Mouse (Mus musculus): ENCODE results near the gene Etfb. TPM values are rescaled to one million over a fixed set of nuclear protein-coding genes. Genes with fewer than 3 reads are reported as not detected.
A peak's percentile ranks its signal among the peaks of the same experiment; 100 is the strongest.

Gene Etfb
- polyA plus RNA-seq, 1 experiment from 2014 or later = 206 TPM

DNA sequence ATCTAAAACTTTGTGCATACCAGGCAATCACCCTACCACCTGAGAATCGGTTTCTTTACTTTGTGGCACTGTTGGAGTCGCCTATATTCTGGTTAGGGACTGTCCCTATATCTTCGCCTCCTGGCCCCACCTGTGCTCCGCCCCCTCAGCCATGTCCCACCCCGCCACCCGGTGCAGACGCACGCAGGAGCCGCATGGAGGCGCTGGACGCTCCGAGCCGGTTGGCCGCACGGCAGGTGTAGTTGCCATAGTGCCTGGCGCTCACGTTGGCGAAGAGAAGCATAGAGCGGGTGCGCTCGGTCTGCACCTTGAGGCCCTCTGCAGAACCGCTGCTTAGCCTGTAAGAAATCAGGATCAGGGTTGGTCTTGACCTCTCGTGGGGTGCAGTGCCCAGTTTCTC, 31.8 kb downstream of the Etfb start:
- Histone ChIP-seq H3K9me3 (ENCODE audit: control insufficient read depth, low read length) (no peaks in the 10 kb centered on the region), H3K4me1 (replicated peaks; ENCODE audit: control insufficient read depth, insufficient read depth, low read length) (no peaks in the 10 kb centered on the region), H3K27ac (ENCODE audit: low read depth, low read length) (no peak overlapping the region), H3K9ac (ENCODE audit: low read depth, low read length) (no peak overlapping the region), H3K4me2 (replicated peaks; ENCODE audit: low read depth, low read length) (no peak overlapping the region), H3K4me3 (ENCODE audit: low read depth, low read length) (no peak overlapping the region), H3K36me3 (ENCODE audit: control insufficient read depth, insufficient read depth, low read length) (0 out of 2 replicates have a peak, but pooled peaks cover 2% of the 10 kb centered on the region), H3K27me3 (ENCODE audit: control insufficient read depth, insufficient read depth, low read length) (peaks cover 24% of the 10 kb centered on the region)
- DNase-seq (ENCODE audit: low spot score) (peak; percentile 14), ATAC-seq (ENCODE audit: low FRiP score) (no peak)
- WGBS = 9% methylated on average over 23 of the region's 23 CpGs

DNA sequence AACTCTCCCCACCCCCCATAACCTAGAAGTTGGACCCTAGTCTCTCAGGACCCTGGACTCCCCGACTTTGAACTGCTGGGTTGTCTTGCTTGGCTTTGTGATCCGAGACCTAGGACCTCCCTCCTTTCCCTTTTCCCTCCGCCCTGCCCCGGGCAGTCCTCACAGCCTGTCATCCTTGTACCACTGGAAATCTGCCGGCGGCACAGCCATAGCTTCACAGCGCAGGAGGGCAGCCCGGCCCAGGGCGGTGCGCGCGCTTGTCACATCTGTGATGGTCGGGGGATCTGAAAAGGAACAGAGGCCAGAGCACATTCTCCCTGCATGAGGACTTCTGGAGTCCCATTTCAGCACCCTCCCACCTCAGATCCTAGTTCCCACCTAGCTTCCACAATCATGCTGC, 32.5 kb downstream of the Etfb start:
- ATAC-seq (ENCODE audit: low FRiP score) (0 out of 2 replicates have a peak, but pooled peaks have one; percentile 23), DNase-seq (ENCODE audit: low spot score) (peak; percentile 33)
- 11% methylated on average over 5 of the region's 13 CpGs for WGBS
- H3K4me1 ChIP-seq (replicated peaks; ENCODE audit: control insufficient read depth, insufficient read depth, low read length) = no peaks in the 10 kb centered on the region
- H3K4me2 ChIP-seq (replicated peaks; ENCODE audit: low read depth, low read length) = no peak overlapping the region; the same call in 1 of the 2 replicates
- H3K9me3 ChIP-seq (ENCODE audit: control insufficient read depth, low read length) = no peaks in the 10 kb centered on the region
- H3K9ac ChIP-seq (ENCODE audit: low read depth, low read length) = no peak overlapping the region
- peaks cover 24% of the 10 kb centered on the region for H3K27me3 ChIP-seq (ENCODE audit: control insufficient read depth, insufficient read depth, low read length)
- 0 out of 2 replicates have a peak, but pooled peaks cover 2% of the 10 kb centered on the region for H3K36me3 ChIP-seq (ENCODE audit: control insufficient read depth, insufficient read depth, low read length)
- H3K27ac ChIP-seq (ENCODE audit: low read depth, low read length) = no peak overlapping the region
- H3K4me3 ChIP-seq (ENCODE audit: low read depth, low read length) = no peak overlapping the region

DNA sequence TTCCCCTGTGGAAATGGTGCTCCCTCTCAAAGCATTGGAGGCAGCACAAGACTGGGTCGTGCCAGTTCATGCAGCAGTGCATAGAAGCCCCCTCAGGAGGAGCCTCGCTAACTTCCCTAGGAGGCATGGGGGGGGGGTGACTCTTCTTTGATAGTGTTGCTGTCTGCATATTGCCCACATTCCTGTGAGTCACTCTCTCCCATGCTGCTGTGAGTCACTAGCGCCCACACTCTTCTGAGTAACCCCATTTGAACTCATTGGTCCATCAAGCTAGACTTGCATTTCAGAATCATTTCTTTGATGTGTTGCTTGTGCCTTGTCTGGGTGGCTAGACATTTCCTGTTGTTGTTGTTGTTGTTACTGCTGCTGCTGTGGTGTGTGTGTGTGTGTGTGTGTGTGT, 37.3 kb downstream of the Etfb start:
- DNase-seq (ENCODE audit: low spot score) = no peak
- Histone ChIP-seq H3K27me3 (ENCODE audit: control insufficient read depth, insufficient read depth, low read length) (peaks cover 14% of the 10 kb centered on the region), H3K4me1 (replicated peaks; ENCODE audit: control insufficient read depth, insufficient read depth, low read length) (no peaks in the 10 kb centered on the region), H3K4me3 (ENCODE audit: low read depth, low read length) (no peak overlapping the region), H3K9me3 (ENCODE audit: control insufficient read depth, low read length) (no peaks in the 10 kb centered on the region), H3K27ac (ENCODE audit: low read depth, low read length) (no peak overlapping the region), H3K4me2 (replicated peaks; ENCODE audit: low read depth, low read length) (no peak overlapping the region), H3K9ac (ENCODE audit: low read depth, low read length) (no peak overlapping the region), H3K36me3 (ENCODE audit: control insufficient read depth, insufficient read depth, low read length) (0 out of 2 replicates have a peak, but pooled peaks cover 2% of the 10 kb centered on the region)
- ATAC-seq (ENCODE audit: low FRiP score) = no peak
- WGBS = 72% methylated on average over 3 of the region's 3 CpGs

DNA sequence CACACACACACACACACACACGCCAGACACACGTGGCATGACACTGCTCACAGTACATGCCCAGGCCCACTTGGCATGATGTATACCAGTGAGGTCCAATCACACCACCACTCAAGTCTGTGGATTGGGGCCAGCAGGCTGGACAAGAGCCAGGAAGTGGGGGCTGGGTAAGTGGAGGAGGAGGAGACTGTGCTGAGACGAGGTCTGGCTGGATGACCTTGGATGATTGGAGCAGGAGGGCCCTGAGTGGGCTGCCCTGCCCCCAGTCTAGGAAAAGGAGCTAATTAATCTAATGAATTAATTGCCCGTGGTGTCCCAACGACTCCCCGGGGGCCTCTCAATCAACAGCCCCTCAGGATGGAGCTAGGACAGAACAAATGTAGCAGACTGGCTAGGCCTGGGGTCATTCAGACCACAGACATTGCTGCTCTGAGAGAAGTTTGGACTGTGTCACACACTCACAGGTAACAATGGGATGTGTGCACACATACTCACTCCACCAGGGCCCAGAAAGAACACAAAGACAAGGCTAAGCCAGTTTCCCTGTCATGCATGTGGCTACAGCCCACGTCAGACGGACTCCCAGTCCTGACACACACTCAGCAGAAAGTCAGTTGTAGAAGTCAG, 38.3 kb downstream of the Etfb start:
- Histone ChIP-seq H3K4me2 (replicated peaks; ENCODE audit: low read depth, low read length) (no peak overlapping the region), H3K4me3 (ENCODE audit: low read depth, low read length) (no peak overlapping the region), H3K27ac (ENCODE audit: low read depth, low read length) (no peak overlapping the region), H3K27me3 (ENCODE audit: control insufficient read depth, insufficient read depth, low read length) (peaks cover 8% of the 10 kb centered on the region), H3K9ac (ENCODE audit: low read depth, low read length) (no peak overlapping the region), H3K9me3 (ENCODE audit: control insufficient read depth, low read length) (no peaks in the 10 kb centered on the region), H3K36me3 (ENCODE audit: control insufficient read depth, insufficient read depth, low read length) (0 out of 2 replicates have a peak, but pooled peaks cover 2% of the 10 kb centered on the region), H3K4me1 (replicated peaks; ENCODE audit: control insufficient read depth, insufficient read depth, low read length) (no peaks in the 10 kb centered on the region)
- 70% methylated on average over 8 of the region's 8 CpGs for WGBS
- ATAC-seq (ENCODE audit: low FRiP score) (peak; percentile 48), DNase-seq (ENCODE audit: low spot score) (peak; percentile 25)

DNA sequence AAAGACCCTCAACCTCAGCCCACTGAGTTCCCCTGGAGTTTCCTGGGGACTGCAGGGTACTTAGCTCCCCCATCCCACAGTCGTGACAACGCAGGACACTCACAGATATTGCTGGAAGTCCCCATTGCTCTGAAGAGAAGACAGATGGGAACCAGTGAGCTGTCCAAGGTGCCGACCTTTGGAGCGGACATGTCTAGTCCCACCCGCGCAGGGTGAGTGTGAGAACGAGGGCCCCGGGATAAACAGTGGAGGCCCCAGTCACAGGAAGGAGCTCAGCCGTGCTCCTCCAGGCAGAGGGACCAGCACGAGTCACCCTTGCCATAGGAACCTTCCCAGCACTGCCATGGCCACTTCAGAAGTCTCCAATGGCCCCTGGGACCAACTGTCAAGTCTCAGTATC, 39.4 kb downstream of the Etfb start:
- ATAC-seq (ENCODE audit: low FRiP score) (no peak), DNase-seq (ENCODE audit: low spot score) (no peak)
- H3K4me3 ChIP-seq (ENCODE audit: low read depth, low read length) = no peak overlapping the region
- H3K27me3 ChIP-seq (ENCODE audit: control insufficient read depth, insufficient read depth, low read length) = no peaks in the 10 kb centered on the region
- H3K4me1 ChIP-seq (replicated peaks; ENCODE audit: control insufficient read depth, insufficient read depth, low read length) = no peaks in the 10 kb centered on the region
- H3K27ac ChIP-seq (ENCODE audit: low read depth, low read length) = no peak overlapping the region
- H3K9ac ChIP-seq (ENCODE audit: low read depth, low read length) = no peak overlapping the region
- WGBS = 17% methylated on average over 10 of the region's 10 CpGs
- H3K9me3 ChIP-seq (ENCODE audit: control insufficient read depth, low read length) = no peaks in the 10 kb centered on the region
- 0 out of 2 replicates have a peak, but pooled peaks cover 2% of the 10 kb centered on the region for H3K36me3 ChIP-seq (ENCODE audit: control insufficient read depth, insufficient read depth, low read length)
- no peak overlapping the region for H3K4me2 ChIP-seq (replicated peaks; ENCODE audit: low read depth, low read length)

DNA sequence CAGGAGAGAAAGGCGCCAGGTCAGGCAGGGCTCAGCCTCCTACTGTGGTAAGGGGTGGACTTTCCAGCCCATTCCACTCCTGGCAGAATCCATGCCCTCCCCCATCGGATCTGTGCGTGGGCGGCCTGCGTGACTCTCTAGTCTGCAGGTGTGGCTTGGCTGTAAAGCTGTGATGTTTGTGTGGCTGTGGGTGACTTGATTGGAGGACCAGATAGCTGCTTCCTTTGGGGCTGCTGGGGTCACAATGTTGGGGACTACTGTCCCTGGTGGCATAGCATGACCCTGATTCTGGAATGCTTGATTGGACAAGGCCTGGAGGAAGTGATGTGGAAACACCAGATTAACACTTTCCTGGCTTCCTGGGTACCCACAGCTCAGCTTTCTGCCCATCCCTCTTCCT, 44.8 kb downstream of the Etfb start:
- H3K9me3 ChIP-seq (ENCODE audit: control insufficient read depth, low read length) = no peaks in the 10 kb centered on the region
- no peak overlapping the region for H3K4me3 ChIP-seq (ENCODE audit: low read depth, low read length)
- no peak overlapping the region for H3K9ac ChIP-seq (ENCODE audit: low read depth, low read length)
- peak overlapping the region; percentile 74; the same call in 1 of the 2 replicates for H3K4me2 ChIP-seq (replicated peaks; ENCODE audit: low read depth, low read length)
- H3K36me3 ChIP-seq (ENCODE audit: control insufficient read depth, insufficient read depth, low read length) = no peaks in the 10 kb centered on the region
- H3K27me3 ChIP-seq (ENCODE audit: control insufficient read depth, insufficient read depth, low read length) = no peaks in the 10 kb centered on the region
- H3K4me1 ChIP-seq (replicated peaks; ENCODE audit: control insufficient read depth, insufficient read depth, low read length) = no peaks in the 10 kb centered on the region
- H3K27ac ChIP-seq (ENCODE audit: low read depth, low read length) = no peak overlapping the region
- 56% methylated on average over 5 of the region's 5 CpGs for WGBS
- ATAC-seq (ENCODE audit: low FRiP score) (no peak), DNase-seq (ENCODE audit: low spot score) (no peak)

DNA sequence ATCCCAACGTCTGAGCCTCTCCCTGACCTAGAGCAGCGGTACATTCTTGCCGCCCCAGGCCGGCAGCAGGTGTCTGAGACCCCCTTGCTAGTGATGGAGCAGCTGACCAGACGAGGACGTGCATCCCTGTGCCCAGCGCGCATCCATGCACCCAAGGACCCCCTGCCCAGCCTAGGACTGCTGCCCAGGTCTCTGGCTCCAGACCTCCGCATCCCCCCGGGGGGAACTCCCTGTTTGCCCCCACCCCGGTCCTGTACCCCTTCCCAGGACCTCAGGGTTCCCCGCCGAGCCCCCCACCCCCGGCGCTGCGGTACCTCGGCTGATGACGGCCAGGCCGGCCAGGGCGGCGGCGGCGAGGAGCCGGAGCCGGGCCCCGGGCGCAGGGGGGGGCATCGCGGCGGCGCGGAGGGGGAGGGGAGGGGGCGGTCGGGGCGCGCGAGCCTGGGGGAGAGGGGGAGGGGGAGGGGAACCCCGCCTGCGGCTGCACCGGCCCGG, 45.8 kb downstream of the Etfb start, which contains the start of gene Iglon5:
TSS of gene Iglon5 (minus strand) at position 445 of the 495 bp plus-strand sequence.
- peak; percentile 46 for DNase-seq (ENCODE audit: low spot score)
- peak; percentile 80 for ATAC-seq (ENCODE audit: low FRiP score)
- peak within 1 kb of the TSS; percentile 80 for H3K9ac ChIP-seq (ENCODE audit: low read depth, low read length)
- no peaks in the 10 kb centered on the region for H3K36me3 ChIP-seq (ENCODE audit: control insufficient read depth, insufficient read depth, low read length)
- peak within 1 kb of the TSS; percentile 71 for H3K4me3 ChIP-seq (ENCODE audit: low read depth, low read length)
- H3K27me3 ChIP-seq (ENCODE audit: control insufficient read depth, insufficient read depth, low read length) = no peaks in the 10 kb centered on the region
- WGBS = 1% methylated on average over 11 of the region's 41 CpGs
- H3K4me1 ChIP-seq (replicated peaks; ENCODE audit: control insufficient read depth, insufficient read depth, low read length) = no peaks in the 10 kb centered on the region
- peak within 1 kb of the TSS; percentile 74 for H3K27ac ChIP-seq (ENCODE audit: low read depth, low read length)
- H3K4me2 ChIP-seq (replicated peaks; ENCODE audit: low read depth, low read length) = peak within 1 kb of the TSS; percentile 74
- no peaks in the 10 kb centered on the region for H3K9me3 ChIP-seq (ENCODE audit: control insufficient read depth, low read length)

DNA sequence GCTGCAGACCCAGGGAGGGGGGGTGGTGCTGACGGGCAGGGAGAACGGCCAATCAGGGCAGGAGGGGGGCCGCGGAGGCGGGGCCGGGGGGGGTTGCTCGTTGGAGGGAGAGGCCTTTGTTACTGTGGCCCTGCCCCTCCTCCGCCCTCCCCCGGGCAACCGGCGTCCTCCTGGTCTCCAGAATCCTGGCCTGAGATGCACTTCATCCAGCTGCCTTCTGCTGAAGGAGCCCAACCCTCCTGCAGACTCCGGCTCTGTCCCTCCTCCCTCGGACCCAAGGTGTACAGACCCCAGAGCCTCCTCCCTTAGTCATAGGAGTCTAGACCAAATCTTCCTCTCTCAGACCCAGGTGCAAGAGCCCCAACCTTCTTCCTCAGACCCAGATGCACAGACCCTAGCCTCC, 46.3 kb downstream of the Etfb start:
- H3K4me3 ChIP-seq (ENCODE audit: low read depth, low read length) = peak overlapping the region; percentile 71
- peak overlapping the region; percentile 74; the same call in 1 of the 2 replicates for H3K27ac ChIP-seq (ENCODE audit: low read depth, low read length)
- peak overlapping the region; percentile 80 for H3K9ac ChIP-seq (ENCODE audit: low read depth, low read length)
- WGBS = 0% methylated on average over 10 of the region's 13 CpGs
- H3K4me1 ChIP-seq (replicated peaks; ENCODE audit: control insufficient read depth, insufficient read depth, low read length) = no peaks in the 10 kb centered on the region
- H3K27me3 ChIP-seq (ENCODE audit: control insufficient read depth, insufficient read depth, low read length) = no peaks in the 10 kb centered on the region
- H3K9me3 ChIP-seq (ENCODE audit: control insufficient read depth, low read length) = no peaks in the 10 kb centered on the region
- H3K4me2 ChIP-seq (replicated peaks; ENCODE audit: low read depth, low read length) = peak overlapping the region; percentile 74
- DNase-seq (ENCODE audit: low spot score) (peak; percentile 83), ATAC-seq (ENCODE audit: low FRiP score) (peak; percentile 92)
- no peaks in the 10 kb centered on the region for H3K36me3 ChIP-seq (ENCODE audit: control insufficient read depth, insufficient read depth, low read length)

DNA sequence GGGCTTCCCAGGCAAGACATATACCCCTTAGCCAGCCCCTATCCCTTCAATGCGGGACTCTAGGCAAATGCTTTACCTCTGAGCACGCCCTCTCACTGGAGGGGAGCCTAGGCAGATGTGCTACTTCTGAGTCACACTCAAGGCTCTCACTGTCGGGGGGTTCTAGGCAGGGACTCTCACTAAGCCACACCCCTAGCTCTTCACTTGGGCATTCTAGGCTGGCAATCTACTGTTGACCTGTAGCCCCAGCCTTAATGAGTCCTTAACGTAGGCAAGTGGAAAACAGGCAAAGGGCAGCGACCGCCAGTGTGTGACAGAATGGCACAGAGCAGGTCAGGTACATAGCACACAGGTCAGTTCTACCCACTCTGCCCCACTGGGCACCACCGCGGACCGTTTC, 47.0 kb downstream of the Etfb start:
- DNase-seq (ENCODE audit: low spot score) = no peak
- H3K27me3 ChIP-seq (ENCODE audit: control insufficient read depth, insufficient read depth, low read length) = no peaks in the 10 kb centered on the region
- 68% methylated on average over 9 of the region's 9 CpGs for WGBS
- no peaks in the 10 kb centered on the region for H3K9me3 ChIP-seq (ENCODE audit: control insufficient read depth, low read length)
- no peaks in the 10 kb centered on the region for H3K4me1 ChIP-seq (replicated peaks; ENCODE audit: control insufficient read depth, insufficient read depth, low read length)
- H3K27ac ChIP-seq (ENCODE audit: low read depth, low read length) = no peak overlapping the region
- no peak overlapping the region for H3K4me2 ChIP-seq (replicated peaks; ENCODE audit: low read depth, low read length)
- no peak overlapping the region for H3K9ac ChIP-seq (ENCODE audit: low read depth, low read length)
- H3K36me3 ChIP-seq (ENCODE audit: control insufficient read depth, insufficient read depth, low read length) = no peaks in the 10 kb centered on the region
- H3K4me3 ChIP-seq (ENCODE audit: low read depth, low read length) = no peak overlapping the region
- ATAC-seq (ENCODE audit: low FRiP score) = 0 out of 2 replicates have a peak, but pooled peaks have one; percentile 5
